Mouse (Mus musculus) adrenal gland, adult 8-10 months (tissue): ENCODE results near the gene Bsg. TPM values are rescaled to one million over a fixed set of nuclear protein-coding genes. Genes with fewer than 3 reads are reported as not detected.
A peak's percentile ranks its signal among the peaks of the same experiment; 100 is the strongest.

Source experiments
- DNase-seq: peaks from one replicate; pipeline ENCODE4 v3.0.0; 2022
- total RNA-seq, 4 experiments: library from RNA; stranded (reverse); gene quantifications; 2 replicates each; pipeline ENCODE4 v1.2.4; 2022

Gene Bsg
- total RNA-seq: 100 to 1,000 TPM; 578 to 598 (median 581) TPM

- peak; percentile 98 for DNase-seq
These were observed at the start of gene Bsg for GRCm38 (mm10) chr10:79704065-79704969. Gene Bsg (plus strand): TSS chr10:79704491.

GRCm38 (mm10) chr10:79654946-79655395 lies 49.3 kb upstream of the Bsg start:
- DNase-seq: no peak

GRCm38 (mm10) chr10:79658829-79659228 lies 45.5 kb upstream of the Bsg start:
- DNase-seq: no peak

GRCm38 (mm10) chr10:79660298-79660697 lies 44.0 kb upstream of the Bsg start:
- DNase-seq: no peak

- no peak for DNase-seq
These were observed 42.4 kb upstream of the Bsg start for GRCm38 (mm10) chr10:79661861-79662260.

- no peak for DNase-seq
These were observed 40.1 kb upstream of the Bsg start, which contains the start of gene Madcam1 for GRCm38 (mm10) chr10:79664131-79664665. Gene Madcam1 (plus strand): TSS chr10:79664559.

GRCm38 (mm10) chr10:79665051-79665450 lies 39.2 kb upstream of the Bsg start:
- DNase-seq: no peak

GRCm38 (mm10) chr10:79666493-79666892 lies 37.8 kb upstream of the Bsg start:
- DNase-seq: no peak

GRCm38 (mm10) chr10:79668076-79668475 lies 36.2 kb upstream of the Bsg start:
- no peak for DNase-seq

- DNase-seq: peak; percentile 86
These were observed 35.3 kb upstream of the Bsg start, which contains the start of gene Tpgs1 for GRCm38 (mm10) chr10:79668771-79669575. Gene Tpgs1 (plus strand): TSS chr10:79669369.

GRCm38 (mm10) chr10:79669576-79670057 lies 34.7 kb upstream of the Bsg start:
- DNase-seq: peak; percentile 65

GRCm38 (mm10) chr10:79670071-79670888 lies 34.0 kb upstream of the Bsg start:
- no peak for DNase-seq

- DNase-seq: no peak
These were observed 32.7 kb upstream of the Bsg start for GRCm38 (mm10) chr10:79671396-79672087.

GRCm38 (mm10) chr10:79672088-79672455 lies 32.2 kb upstream of the Bsg start:
- DNase-seq: no peak

- DNase-seq: no peak
These were observed 31.2 kb upstream of the Bsg start for GRCm38 (mm10) chr10:79673054-79673453.

- DNase-seq: no peak
These were observed 28.8 kb upstream of the Bsg start for GRCm38 (mm10) chr10:79675346-79676035.

GRCm38 (mm10) chr10:79680606-79681495 lies 23.4 kb upstream of the Bsg start:
- peak; percentile 64 for DNase-seq

- peak; percentile 100 for DNase-seq
These were observed 22.6 kb upstream of the Bsg start, which contains the start of gene Cdc34 for GRCm38 (mm10) chr10:79681591-79682245. Gene Cdc34 (plus strand): TSS chr10:79682195.

- DNase-seq: peak; percentile 63
These were observed 21.8 kb upstream of the Bsg start for GRCm38 (mm10) chr10:79682551-79682915.
